Mouse (Mus musculus): Measurements from ENCODE around the gene Cebpg. TPM values are rescaled to one million over a fixed set of nuclear protein-coding genes. Genes with fewer than 3 reads are reported as not detected.

The Cebpg gene
- polyA plus RNA-seq, 1 experiment from 2014 or later, result 63.6 TPM

DNA sequence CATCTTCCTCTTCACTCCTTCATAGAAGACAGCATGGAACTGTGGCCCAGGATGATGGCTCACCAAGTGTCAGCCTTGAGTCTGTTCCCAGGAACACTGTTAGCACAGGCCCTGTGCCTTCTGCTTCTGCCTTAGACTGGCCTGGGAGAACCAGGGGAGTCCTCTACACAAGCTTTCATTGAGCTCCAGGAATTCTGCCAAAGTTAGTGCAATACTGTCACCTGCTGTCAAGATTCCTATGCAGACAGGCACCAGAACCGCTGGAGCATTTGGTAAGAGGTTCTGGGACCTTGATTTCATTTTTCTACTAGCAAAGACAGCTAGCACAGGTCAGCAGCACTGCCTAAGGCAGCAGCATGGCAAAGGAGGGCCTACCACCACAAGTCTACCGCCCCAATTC lies 11.7 kb downstream of the Cebpg start:
- H3K36me3 ChIP-seq (replicated peaks), result peaks cover 52% of the 10 kb centered on the region
- H3K4me1 ChIP-seq, result no peaks in the 10 kb centered on the region
- no peaks in the 10 kb centered on the region for H3K27me3 ChIP-seq
- no peak overlapping the region for H3K9ac ChIP-seq
- no peak for ATAC-seq (ENCODE audit: low FRiP score)
- H3K9me3 ChIP-seq, result no peaks in the 10 kb centered on the region
- no peak overlapping the region for H3K27ac ChIP-seq
- no peak overlapping the region for H3K4me2 ChIP-seq
- no peak overlapping the region for H3K4me3 ChIP-seq (replicated peaks)
- 93% methylated on average over 2 of the region's 2 CpGs for WGBS

DNA sequence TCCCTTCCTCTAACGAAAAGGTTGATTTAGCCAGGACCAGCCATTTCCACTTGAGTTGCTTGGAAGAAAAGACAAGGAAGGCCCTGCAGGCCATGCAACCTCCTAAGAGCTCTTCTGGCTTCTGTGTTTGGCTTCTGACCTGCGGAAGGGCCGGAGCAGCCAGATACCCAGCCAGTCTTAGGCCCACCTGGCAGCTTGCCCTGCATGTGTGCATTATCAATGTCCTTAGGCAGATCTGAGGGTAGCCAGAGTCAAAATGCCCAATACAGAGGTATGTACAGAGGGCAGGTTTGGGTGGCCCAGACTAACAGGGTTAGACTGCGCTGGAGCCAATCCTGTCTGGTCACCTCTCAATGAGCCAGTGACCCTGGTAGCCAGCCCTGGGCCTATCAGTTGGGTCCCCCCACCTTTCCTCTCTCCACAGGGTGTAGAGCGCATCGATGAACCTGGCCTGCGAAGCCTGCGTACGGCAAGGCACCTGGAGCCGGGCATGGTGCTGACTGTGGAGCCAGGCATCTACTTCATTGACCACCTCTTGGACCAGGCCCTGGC lies 13.0 kb downstream of the Cebpg start:
- ATAC-seq (ENCODE audit: low FRiP score), result no peak
- WGBS, result 91% methylated on average over 10 of the region's 10 CpGs
- Histone ChIP-seq H3K4me2 (no peak overlapping the region), H3K4me3 (replicated peaks) (no peak overlapping the region), H3K36me3 (replicated peaks) (peaks cover 52% of the 10 kb centered on the region), H3K27me3 (no peaks in the 10 kb centered on the region), H3K27ac (no peak overlapping the region), H3K4me1 (no peaks in the 10 kb centered on the region), H3K9me3 (no peaks in the 10 kb centered on the region), H3K9ac (no peak overlapping the region)

DNA sequence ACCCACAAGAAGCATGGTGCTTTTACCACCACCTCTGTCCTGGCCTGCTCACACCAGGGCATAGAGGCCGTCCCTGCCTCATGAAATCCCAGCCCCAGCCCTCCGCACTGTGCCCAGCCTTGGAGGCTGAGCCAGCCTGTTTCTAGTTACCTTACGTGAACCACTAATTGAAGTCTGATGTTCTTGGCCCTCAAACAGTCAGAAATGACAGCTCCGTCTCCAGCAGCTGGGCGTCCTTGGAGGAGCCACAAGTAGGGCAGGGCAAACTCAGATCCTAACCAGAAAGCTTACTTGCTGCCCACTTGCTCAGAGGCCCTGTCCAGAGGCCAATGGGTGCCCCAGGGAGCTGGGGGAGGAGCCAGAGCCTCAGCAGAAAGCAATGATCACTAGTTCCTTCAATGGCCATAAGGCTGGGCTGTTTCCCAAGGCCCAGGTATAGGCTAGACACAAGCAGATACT lies 13.6 kb downstream of the Cebpg start:
- no peak overlapping the region for H3K9ac ChIP-seq
- WGBS, result 88% methylated on average over 5 of the region's 5 CpGs
- H3K36me3 ChIP-seq (replicated peaks), result peaks cover 50% of the 10 kb centered on the region
- no peaks in the 10 kb centered on the region for H3K9me3 ChIP-seq
- no peaks in the 10 kb centered on the region for H3K4me1 ChIP-seq
- H3K4me3 ChIP-seq (replicated peaks), result no peak overlapping the region
- no peak for ATAC-seq (ENCODE audit: low FRiP score)
- no peak overlapping the region for H3K4me2 ChIP-seq
- H3K27me3 ChIP-seq, result no peaks in the 10 kb centered on the region
- H3K27ac ChIP-seq, result no peak overlapping the region

DNA sequence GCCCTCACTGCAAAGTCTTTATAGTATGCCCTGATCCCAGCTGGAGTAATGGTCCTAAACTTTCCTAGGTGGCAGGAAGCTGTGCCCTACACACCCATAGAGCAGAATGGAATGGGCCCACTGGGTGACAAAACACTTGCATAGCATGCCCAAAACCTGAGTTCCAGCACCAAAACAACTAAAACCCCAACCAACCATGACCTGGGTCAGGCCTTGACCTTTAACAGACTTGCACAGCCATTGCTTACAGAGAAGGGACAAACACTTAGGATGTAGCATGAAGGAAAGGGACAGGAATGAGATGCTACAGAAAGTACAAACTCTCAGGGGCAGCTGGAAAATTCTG lies 14.2 kb downstream of the Cebpg start:
- Histone ChIP-seq H3K4me1 (no peaks in the 10 kb centered on the region), H3K4me2 (no peak overlapping the region), H3K27ac (no peak overlapping the region), H3K9me3 (no peaks in the 10 kb centered on the region), H3K9ac (no peak overlapping the region), H3K27me3 (no peaks in the 10 kb centered on the region), H3K36me3 (replicated peaks) (peaks cover 46% of the 10 kb centered on the region), H3K4me3 (replicated peaks) (no peak overlapping the region)
- ATAC-seq (ENCODE audit: low FRiP score), result no peak

GRCm38 (mm10) chr7:35041286-35042208 lies 14.8 kb downstream of the Cebpg start:
- Histone ChIP-seq H3K4me3 (replicated peaks) (no peak overlapping the region), H3K4me2 (no peak overlapping the region), H3K36me3 (replicated peaks) (peaks cover 42% of the 10 kb centered on the region), H3K27me3 (no peaks in the 10 kb centered on the region), H3K9ac (no peak overlapping the region), H3K4me1 (0 out of 2 replicates have a peak, but pooled peaks cover under 1% of the 10 kb centered on the region), H3K27ac (0 out of 2 replicates have a peak overlapping the region, but pooled peaks have one; percentile 20), H3K9me3 (no peaks in the 10 kb centered on the region)
- 72% methylated on average over 2 of the region's 2 CpGs for WGBS
- ATAC-seq (ENCODE audit: low FRiP score), result no peak

GRCm38 (mm10) chr7:35040176-35040972 lies 16.0 kb downstream of the Cebpg start:
- WGBS, result 91% methylated on average over 9 of the region's 9 CpGs
- Histone ChIP-seq H3K27me3 (no peaks in the 10 kb centered on the region), H3K9me3 (no peaks in the 10 kb centered on the region), H3K4me1 (peaks cover 5% of the 10 kb centered on the region; the same call in 1 of the 2 replicates), H3K27ac (no peak overlapping the region), H3K9ac (no peak overlapping the region), H3K36me3 (replicated peaks) (peaks cover 31% of the 10 kb centered on the region), H3K4me2 (no peak overlapping the region), H3K4me3 (replicated peaks) (no peak overlapping the region)
- ATAC-seq (ENCODE audit: low FRiP score), result no peak

GRCm38 (mm10) chr7:35037408-35037807 lies 19.0 kb downstream of the Cebpg start:
- 91% methylated on average over 6 of the region's 6 CpGs for WGBS
- peaks cover 15% of the 10 kb centered on the region for H3K36me3 ChIP-seq (replicated peaks)
- peaks cover 9% of the 10 kb centered on the region; the same call in 1 of the 2 replicates for H3K4me1 ChIP-seq
- H3K27me3 ChIP-seq, result no peaks in the 10 kb centered on the region
- no peak overlapping the region for H3K4me2 ChIP-seq
- H3K9me3 ChIP-seq, result no peaks in the 10 kb centered on the region
- no peak overlapping the region for H3K4me3 ChIP-seq (replicated peaks)
- H3K9ac ChIP-seq, result no peak overlapping the region
- no peak for ATAC-seq (ENCODE audit: low FRiP score)
- H3K27ac ChIP-seq, result no peak overlapping the region

GRCm38 (mm10) chr7:35036266-35036731 lies 20.1 kb downstream of the Cebpg start:
- H3K9ac ChIP-seq, result no peak overlapping the region
- no peaks in the 10 kb centered on the region for H3K27me3 ChIP-seq
- no peak for ATAC-seq (ENCODE audit: low FRiP score)
- H3K4me3 ChIP-seq (replicated peaks), result no peak overlapping the region
- H3K36me3 ChIP-seq (replicated peaks), result peaks cover 20% of the 10 kb centered on the region
- H3K9me3 ChIP-seq, result no peaks in the 10 kb centered on the region
- peaks cover 9% of the 10 kb centered on the region; the same call in 1 of the 2 replicates for H3K4me1 ChIP-seq
- H3K27ac ChIP-seq, result no peak overlapping the region
- H3K4me2 ChIP-seq, result no peak overlapping the region
- 62% methylated on average over 5 of the region's 5 CpGs for WGBS

GRCm38 (mm10) chr7:35035565-35035964 lies 20.8 kb downstream of the Cebpg start:
- Histone ChIP-seq H3K4me1 (peaks cover 9% of the 10 kb centered on the region; the same call in 1 of the 2 replicates), H3K27me3 (no peaks in the 10 kb centered on the region), H3K36me3 (replicated peaks) (peaks cover 17% of the 10 kb centered on the region), H3K4me3 (replicated peaks) (no peak overlapping the region), H3K9ac (no peak overlapping the region), H3K4me2 (no peak overlapping the region), H3K9me3 (no peaks in the 10 kb centered on the region), H3K27ac (no peak overlapping the region)
- WGBS, result 80% methylated on average over 4 of the region's 4 CpGs
- ATAC-seq (ENCODE audit: low FRiP score), result no peak

DNA sequence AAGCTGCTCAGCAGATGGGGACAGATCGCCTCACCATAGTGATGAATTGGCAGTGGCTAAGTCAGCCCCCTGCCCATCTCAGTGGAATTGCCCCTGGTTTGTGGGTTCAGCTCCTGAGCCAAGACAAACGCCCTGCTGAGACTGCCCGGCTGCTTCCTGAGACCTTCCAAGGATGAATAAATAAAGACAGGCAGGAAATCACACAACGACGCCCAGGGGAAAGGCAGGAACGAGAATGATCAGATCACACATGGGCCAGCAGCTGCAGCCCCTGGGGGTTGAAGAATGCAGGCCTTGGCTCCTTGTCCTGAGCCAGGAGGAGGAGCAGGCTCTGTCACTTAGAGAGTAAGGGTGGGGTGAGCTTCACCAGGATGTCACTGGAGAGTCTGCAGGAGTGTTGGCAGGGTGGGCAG lies 21.2 kb downstream of the Cebpg start:
- Histone ChIP-seq H3K36me3 (replicated peaks) (peaks cover 17% of the 10 kb centered on the region), H3K27me3 (no peaks in the 10 kb centered on the region), H3K9ac (no peak overlapping the region), H3K4me3 (replicated peaks) (no peak overlapping the region), H3K4me1 (peaks cover 9% of the 10 kb centered on the region; the same call in 1 of the 2 replicates), H3K27ac (no peak overlapping the region), H3K4me2 (no peak overlapping the region), H3K9me3 (no peaks in the 10 kb centered on the region)
- 72% methylated on average over 6 of the region's 6 CpGs for WGBS
- ATAC-seq (ENCODE audit: low FRiP score), result no peak

DNA sequence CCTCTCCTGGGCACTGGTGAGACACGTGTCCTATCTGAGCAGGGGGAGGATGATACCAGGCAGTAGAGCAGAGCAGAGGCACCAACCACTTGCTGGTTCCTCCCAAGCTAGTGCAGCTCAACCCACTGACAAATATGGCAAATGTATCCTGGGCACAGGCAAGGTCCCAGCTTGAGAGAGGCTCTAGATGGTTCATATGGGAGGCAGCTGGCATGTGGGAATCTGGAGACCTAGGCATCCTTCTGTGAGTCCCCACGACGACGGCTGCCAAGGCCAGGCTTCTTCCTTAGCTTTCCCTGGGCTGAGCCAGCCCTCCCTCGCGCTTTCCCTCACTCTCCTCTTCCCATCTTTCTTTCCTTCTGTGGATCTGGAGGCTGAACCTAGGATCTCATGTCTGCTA lies 25.8 kb downstream of the Cebpg start:
- no peak overlapping the region for H3K4me3 ChIP-seq (replicated peaks)
- WGBS, result 80% methylated on average over 6 of the region's 6 CpGs

GRCm38 (mm10) chr7:35029648-35030047 lies 26.7 kb downstream of the Cebpg start:
- WGBS, result 80% methylated on average over 3 of the region's 3 CpGs
- H3K4me3 ChIP-seq (replicated peaks), result no peak overlapping the region
- H3K36me3 ChIP-seq (replicated peaks), result 0 out of 2 replicates have a peak, but pooled peaks cover 12% of the 10 kb centered on the region
- no peak for ATAC-seq (ENCODE audit: low FRiP score)
- peaks cover 4% of the 10 kb centered on the region; the same call in 1 of the 2 replicates for H3K4me1 ChIP-seq
- H3K27ac ChIP-seq, result no peak overlapping the region
- H3K27me3 ChIP-seq, result no peaks in the 10 kb centered on the region
- H3K4me2 ChIP-seq, result no peak overlapping the region
- H3K9ac ChIP-seq, result no peak overlapping the region
- H3K9me3 ChIP-seq, result no peaks in the 10 kb centered on the region

More for the DNA sequence above, 25.8 kb downstream of the Cebpg start:
- ATAC-seq (ENCODE audit: low FRiP score), result no peak
- no peaks in the 10 kb centered on the region for H3K9me3 ChIP-seq
- no peaks in the 10 kb centered on the region for H3K27me3 ChIP-seq
- H3K4me1 ChIP-seq, result peaks cover 10% of the 10 kb centered on the region; the same call in 1 of the 2 replicates
- no peak overlapping the region for H3K4me2 ChIP-seq
- H3K9ac ChIP-seq, result no peak overlapping the region
- H3K36me3 ChIP-seq (replicated peaks), result 0 out of 2 replicates have a peak, but pooled peaks cover 20% of the 10 kb centered on the region
- H3K27ac ChIP-seq, result no peak overlapping the region

All from forebrain, embryonic 12.5 days (tissue).